Mouse (Mus musculus) megakaryocyte-erythroid progenitor cell, adult 5-6 weeks (primary cell): ENCODE measurements around the gene BC005624. TPM values are rescaled to one million over a fixed set of nuclear protein-coding genes. Genes with fewer than 3 reads are reported as not detected.
"Not testable (repeated sequence)": the region's sequence is repeated elsewhere in the genome, so short reads cannot be mapped to it uniquely, and the experiment has no call there.

Experiments
- ATAC-seq: replicated peaks from 2 replicates; pipeline ENCODE4 v1.8.0; 2016; ENCODE audit warnings: mild to moderate bottlenecking, inconsistent platforms; ENCODE audit not compliant: severe bottlenecking, poor library complexity, low FRiP score, low TSS enrichment
- total RNA-seq, 2 experiments: library from RNA; stranded (forward) in 1 of 2; stranded (reverse) in 1 of 2; fragments of 200-1000, 215-1000 nt in 1 of 2; fragments of >200 nt in 1 of 2; fragmentation: Nextera tagmentation in 1 of 2; gene quantifications; 2 replicates each; pipeline ENCODE4 v1.2.3; 2014 to 2017

Gene BC005624
- total RNA-seq, 2 experiments from 2014 or later: 46.7 to 70.5 TPM

- ATAC-seq: no peak
These were observed 49.0 kb downstream of the BC005624 start for GRCm38 (mm10) chr2:30933032-30933431.

- no peak for ATAC-seq
These were observed 50.1 kb downstream of the BC005624 start for GRCm38 (mm10) chr2:30931922-30932321.

GRCm38 (mm10) chr2:30930846-30931245 is 51.2 kb downstream of the BC005624 start:
- ATAC-seq: not testable (repeated sequence)

- ATAC-seq: peak; percentile 55
These were observed 52.4 kb downstream of the BC005624 start, which contains the start of gene Ptges for GRCm38 (mm10) chr2:30929483-30930045. TSS of gene Ptges (minus strand) at chr2:30929863.

GRCm38 (mm10) chr2:30928893-30929482 is 53.0 kb downstream of the BC005624 start:
- ATAC-seq: peak; percentile 89

- ATAC-seq: peak; percentile 49
These were observed 54.0 kb downstream of the BC005624 start for GRCm38 (mm10) chr2:30927844-30928628.

GRCm38 (mm10) chr2:30927151-30927781 is 54.7 kb downstream of the BC005624 start:
- no peak for ATAC-seq

GRCm38 (mm10) chr2:30926381-30926780 is 55.6 kb downstream of the BC005624 start:
- ATAC-seq: no peak

GRCm38 (mm10) chr2:30925181-30925580 is 56.8 kb downstream of the BC005624 start:
- no peak for ATAC-seq

- no peak for ATAC-seq
These were observed 58.9 kb downstream of the BC005624 start for GRCm38 (mm10) chr2:30923099-30923498.

Other genes starting within 250 kb of the BC005624 start
- 0.54 and 1.2 TPM in 2 replicates for gene 1700001O22Rik, start 178.5 kb downstream of the BC005624 start, total RNA-seq (2014; fragmentation: Nextera tagmentation)
- not detected in 2 replicates for gene 1700001O22Rik, start 178.5 kb downstream of the BC005624 start, total RNA-seq (2017)
- gene Ntmt1, start 174.4 kb downstream of the BC005624 start, total RNA-seq (2014; fragmentation: Nextera tagmentation): 23.7 and 36.8 TPM in 2 replicates
- 9.8 and 14.7 TPM in 2 replicates for gene Ntmt1, start 174.4 kb downstream of the BC005624 start, total RNA-seq (2017)
- 30.1 and 31.3 TPM in 2 replicates for gene Asb6, start 151.9 kb downstream of the BC005624 start, total RNA-seq (2014; fragmentation: Nextera tagmentation)
- 16.2 and 37.6 TPM in 2 replicates for gene Asb6, start 151.9 kb downstream of the BC005624 start, total RNA-seq (2017)
- gene Prrx2, start 147.2 kb downstream of the BC005624 start, total RNA-seq (2014; fragmentation: Nextera tagmentation): not detected in 2 replicates
- not detected in 2 replicates for gene Prrx2, start 147.2 kb downstream of the BC005624 start, total RNA-seq (2017)
- not detected in 2 replicates for gene Ptges, start 52.3 kb downstream of the BC005624 start, total RNA-seq (2014; fragmentation: Nextera tagmentation)
- 0.09 TPM in 1 of 2 replicates, not detected in the other for gene Ptges, start 52.3 kb downstream of the BC005624 start, total RNA-seq (2017)
- gene Tor1b, start 29.2 kb downstream of the BC005624 start, total RNA-seq (2014; fragmentation: Nextera tagmentation): 37.2 and 49.8 TPM in 2 replicates
- gene Tor1b, start 29.2 kb downstream of the BC005624 start, total RNA-seq (2017): 43.3 and 46.5 TPM in 2 replicates
- 22.3 and 28.1 TPM in 2 replicates for gene Tor1a, start 14.3 kb downstream of the BC005624 start, total RNA-seq (2014; fragmentation: Nextera tagmentation)
- 28.3 and 46.0 TPM in 2 replicates for gene Tor1a, start 14.3 kb downstream of the BC005624 start, total RNA-seq (2017)
- 11.0 and 16.9 TPM in 2 replicates for gene Usp20, start 78 bp upstream of the BC005624 start, total RNA-seq (2014; fragmentation: Nextera tagmentation)
- 3.2 and 14.1 TPM in 2 replicates for gene Usp20, start 78 bp upstream of the BC005624 start, total RNA-seq (2017)
- 30.7 and 46.4 TPM in 2 replicates for gene Fnbp1, start 159.8 kb upstream of the BC005624 start, total RNA-seq (2014; fragmentation: Nextera tagmentation)
- 16.0 and 36.4 TPM in 2 replicates for gene Fnbp1, start 159.8 kb upstream of the BC005624 start, total RNA-seq (2017)
- 19.6 and 30.4 TPM in 2 replicates for gene Gpr107, start 170.1 kb upstream of the BC005624 start, total RNA-seq (2014; fragmentation: Nextera tagmentation)
- 15.0 and 18.2 TPM in 2 replicates for gene Gpr107, start 170.1 kb upstream of the BC005624 start, total RNA-seq (2017)